Mouse (Mus musculus) kidney, postnatal 10 days (tissue): Measurements from ENCODE around the gene Scgb2b20.
"Not testable (repeated sequence)": the region's sequence is repeated elsewhere in the genome, so short reads cannot be mapped to it uniquely, and the experiment has no call there.

Source experiments
- DNase-seq: peaks from one replicate; pipeline ENCODE4 v3.0.0; 2021; ENCODE audit warnings: mixed read lengths

The Scgb2b20 gene

GRCm38 (mm10) chr7:33366222-33366621, at the start of gene Scgb2b20:
Gene Scgb2b20, minus strand, starts transcription at chr7:33366322.
- not testable (repeated sequence) for DNase-seq

DNA sequence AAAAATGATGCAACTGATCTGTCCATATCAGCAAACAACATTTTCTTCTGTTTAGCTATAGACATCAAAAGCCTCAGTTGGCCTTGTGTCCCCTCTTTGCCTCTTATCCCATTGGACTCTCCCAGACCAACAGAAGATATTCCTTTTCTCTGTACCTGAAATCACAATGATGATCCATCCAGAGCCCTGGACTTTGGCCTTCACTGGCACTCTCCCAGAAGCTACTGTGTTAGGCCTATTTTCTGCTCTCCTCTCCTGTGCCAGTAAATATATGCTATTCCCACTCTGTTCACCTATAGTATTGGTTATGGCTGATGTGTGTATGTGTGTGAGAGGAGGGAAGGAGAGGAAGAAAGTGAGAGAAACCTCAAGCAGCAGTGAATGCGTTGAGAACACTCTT, 43.6 kb upstream of the Scgb2b20 start:
- DNase-seq = not testable (repeated sequence)

DNA sequence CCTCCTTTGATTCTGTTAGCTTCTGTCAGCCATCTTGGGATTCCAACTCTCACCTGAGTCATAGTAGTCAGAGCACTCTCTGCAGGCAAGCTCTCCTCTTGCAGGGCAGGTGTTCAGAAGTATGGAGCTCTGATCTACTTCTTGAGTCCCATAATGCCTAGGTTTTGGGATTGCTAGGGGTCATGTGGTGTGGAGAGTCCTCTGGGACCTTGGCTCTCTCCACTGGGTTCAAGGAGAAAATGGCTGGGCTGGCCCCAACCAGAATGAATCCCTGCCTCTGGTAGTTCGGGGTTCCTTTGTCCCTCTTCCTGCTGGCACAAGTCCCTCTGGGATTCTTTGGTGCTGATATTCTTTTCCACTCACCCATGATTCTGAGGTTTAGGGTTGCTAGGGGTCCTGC, 35.5 kb upstream of the Scgb2b20 start:
- no peak for DNase-seq

DNA sequence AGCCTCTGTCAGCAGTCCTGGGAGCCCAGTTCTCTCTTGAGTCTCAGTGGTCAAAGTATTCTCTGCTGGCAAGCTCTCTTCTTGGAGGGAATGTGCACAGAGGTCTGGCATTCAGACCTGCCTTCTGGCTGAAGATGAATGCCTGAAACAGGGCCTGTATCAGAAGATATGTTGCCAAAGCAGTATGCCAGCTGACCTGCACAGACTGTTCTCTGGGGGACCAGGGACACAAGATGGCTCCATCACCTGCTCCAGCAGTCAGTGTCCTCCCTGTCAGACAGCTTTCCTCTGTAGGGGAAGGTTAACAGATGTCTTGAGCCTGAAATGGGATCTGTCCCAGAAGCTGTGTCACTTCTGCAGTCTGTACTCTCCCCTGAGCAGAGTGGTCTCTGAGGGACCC, 33.6 kb upstream of the Scgb2b20 start:
- not testable (repeated sequence) for DNase-seq

- DNase-seq = not testable (repeated sequence)
Measured at GRCm38 (mm10) chr7:33372934-33373333, 6.8 kb upstream of the Scgb2b20 start, which contains the start of gene Scgb1b20. Gene Scgb1b20, plus strand, starts transcription at chr7:33373234.
